Mouse (Mus musculus) ES-Bruce4 (cell line): Measurements from ENCODE around the gene Fgr. TPM values are rescaled to one million over a fixed set of nuclear protein-coding genes. Genes with fewer than 3 reads are reported as not detected.

ENCODE experiments used
- H3K27ac ChIP-seq: 2 replicates; pipeline ENCODE4 v1.5.1; 2012; ENCODE audit warnings: low read length, inconsistent platforms; ENCODE audit not compliant: insufficient read depth
- H3K27me3 ChIP-seq: 2 replicates; pipeline ENCODE4 v1.6.1; 2012; ENCODE audit warnings: mild to moderate bottlenecking, low read length, inconsistent platforms; ENCODE audit not compliant: control insufficient read depth, poor library complexity, insufficient read depth, severe bottlenecking
- H3K36me3 ChIP-seq: 2 replicates; pipeline ENCODE4 v1.6.1; 2012; ENCODE audit warnings: inconsistent platforms, mild to moderate bottlenecking, low read length, moderate library complexity; ENCODE audit not compliant: control insufficient read depth, poor library complexity, insufficient read depth, severe bottlenecking
- H3K4me1 ChIP-seq: one replicate; pipeline ENCODE4 v1.8.1; 2011; ENCODE audit warnings: low read length; ENCODE audit not compliant: control insufficient read depth, insufficient read depth
- H3K4me3 ChIP-seq: 2 replicates; pipeline ENCODE4 v1.5.1; 2011; ENCODE audit warnings: low read depth, mild to moderate bottlenecking, low read length
- H3K9ac ChIP-seq: 2 replicates; pipeline ENCODE4 v1.6.1; 2012; ENCODE audit warnings: low read depth, mild to moderate bottlenecking, inconsistent platforms; ENCODE audit not compliant: poor library complexity, severe bottlenecking
- H3K9me3 ChIP-seq: replicated peaks from 2 replicates; pipeline ENCODE4 v1.6.1; 2012; ENCODE audit warnings: mild to moderate bottlenecking, low read length, inconsistent platforms; ENCODE audit not compliant: control insufficient read depth, poor library complexity, insufficient read depth, severe bottlenecking
- CTCF ChIP-seq: IDR thresholded peaks from one replicate; pipeline ENCODE4 v1.8.1; 2011; ENCODE audit warnings: low read depth, low read length
- EP300 ChIP-seq: IDR thresholded peaks from 2 replicates; pipeline ENCODE4 v1.6.1; 2011; ENCODE audit warnings: low read depth, low read length; ENCODE audit not compliant: insufficient read depth
- POLR2A ChIP-seq: IDR thresholded peaks from one replicate; pipeline ENCODE4 v1.8.1; 2011; ENCODE audit warnings: low read length; ENCODE audit not compliant: insufficient read depth
- polyA plus RNA-seq: library from polyadenylated mRNA; stranded (reverse); fragments of >200 nt; gene quantifications from 2 replicates; pipeline ENCODE4 v1.2.4, GENCODE M21; 2011; ENCODE audit warnings: low read depth; ENCODE audit not compliant: missing spikeins, insufficient read depth, insufficient read length

Fgr gene
- polyA plus RNA-seq, 1 experiment: 0.70 TPM

GRCm38 (mm10) chr4:132962628-132963027 lies 11.3 kb upstream of the Fgr start:
- H3K4me3 ChIP-seq: no peak overlapping the region
- H3K9ac ChIP-seq: no peak overlapping the region
- no peaks in the 10 kb centered on the region for H3K27me3 ChIP-seq
- H3K27ac ChIP-seq: no peak overlapping the region
- peaks cover 15% of the 10 kb centered on the region for H3K4me1 ChIP-seq
- no peaks in the 10 kb centered on the region for H3K9me3 ChIP-seq
- H3K36me3 ChIP-seq: no peaks in the 10 kb centered on the region
- TF ChIP-seq EP300 (no peak), CTCF (no peak), POLR2A (no peak)

DNA sequence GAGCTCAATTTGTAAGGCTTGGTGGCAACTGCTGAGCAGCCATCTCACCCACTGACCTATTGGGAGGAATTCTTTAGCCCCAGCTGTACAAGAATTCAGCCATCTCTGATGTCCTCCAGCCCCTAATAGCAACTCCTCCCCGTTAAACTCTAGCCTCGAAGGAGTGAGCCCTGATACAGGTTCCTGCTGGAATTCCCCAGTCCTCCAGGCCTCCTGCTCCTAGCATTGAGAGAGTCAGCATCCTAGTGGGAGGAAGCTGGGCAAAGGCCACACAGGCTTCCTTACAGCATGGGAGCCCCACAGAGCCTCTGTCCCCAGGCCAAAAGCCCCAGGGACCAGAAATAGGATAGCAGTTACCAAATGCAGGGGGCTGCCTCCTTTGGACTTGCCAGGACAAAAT lies 10.5 kb upstream of the Fgr start:
- Histone ChIP-seq H3K27ac (no peak overlapping the region), H3K27me3 (no peaks in the 10 kb centered on the region), H3K4me3 (no peak overlapping the region), H3K9me3 (no peaks in the 10 kb centered on the region), H3K4me1 (peaks cover 15% of the 10 kb centered on the region), H3K9ac (no peak overlapping the region), H3K36me3 (no peaks in the 10 kb centered on the region)
- TF ChIP-seq EP300 (no peak), CTCF (no peak), POLR2A (no peak)

DNA sequence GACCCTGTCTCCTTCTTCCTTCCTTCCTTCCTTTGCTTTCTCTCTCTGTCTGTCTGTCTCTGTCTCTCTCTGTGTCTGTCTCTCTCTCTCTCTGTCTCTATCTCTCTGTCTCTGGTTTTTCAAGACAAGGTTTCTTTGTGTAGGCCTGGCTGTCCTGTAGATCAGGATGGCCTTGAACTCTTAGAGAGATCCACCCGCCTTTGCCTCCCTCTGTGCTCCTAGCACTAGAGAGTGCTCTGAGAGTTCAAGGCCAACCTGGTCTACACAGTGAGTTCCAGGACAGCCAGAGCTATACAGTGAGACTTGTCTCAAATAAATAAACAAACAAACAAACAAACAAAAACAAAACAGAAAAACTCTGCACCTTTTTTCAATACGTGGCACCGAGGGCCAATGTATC lies 9.8 kb upstream of the Fgr start:
- H3K9ac ChIP-seq: no peak overlapping the region
- no peak overlapping the region for H3K27ac ChIP-seq
- H3K9me3 ChIP-seq: no peaks in the 10 kb centered on the region
- H3K4me1 ChIP-seq: peaks cover 15% of the 10 kb centered on the region
- TF ChIP-seq EP300 (no peak), POLR2A (no peak), CTCF (no peak)
- no peaks in the 10 kb centered on the region for H3K36me3 ChIP-seq
- H3K27me3 ChIP-seq: no peaks in the 10 kb centered on the region
- H3K4me3 ChIP-seq: no peak overlapping the region

DNA sequence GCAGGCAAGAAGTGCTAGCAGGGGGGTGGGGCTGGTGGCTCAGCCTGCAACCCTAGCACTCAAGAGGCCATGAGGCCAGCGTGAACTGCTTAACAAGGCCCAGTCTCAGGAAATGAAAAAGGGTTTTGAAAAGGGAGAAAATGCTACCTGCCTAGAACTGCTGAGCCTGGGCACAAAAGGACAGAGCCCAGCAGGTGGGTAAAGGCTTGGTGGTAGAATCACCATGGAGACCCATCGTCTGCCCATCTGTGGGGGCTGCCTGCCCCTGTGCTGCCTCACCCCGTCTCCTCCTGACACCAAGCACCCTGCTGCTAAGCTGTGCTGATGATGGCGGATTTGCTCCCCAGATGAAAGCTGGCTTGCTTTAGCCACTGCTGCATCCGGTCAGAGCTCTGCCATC lies 9.4 kb upstream of the Fgr start:
- no peak overlapping the region for H3K4me3 ChIP-seq
- no peaks in the 10 kb centered on the region for H3K36me3 ChIP-seq
- no peaks in the 10 kb centered on the region for H3K27me3 ChIP-seq
- no peaks in the 10 kb centered on the region for H3K9me3 ChIP-seq
- no peak overlapping the region for H3K9ac ChIP-seq
- H3K4me1 ChIP-seq: peaks cover 15% of the 10 kb centered on the region
- no peak for TF ChIP-seq EP300
- no peak for TF ChIP-seq CTCF
- TF ChIP-seq POLR2A: no peak
- no peak overlapping the region for H3K27ac ChIP-seq

GRCm38 (mm10) chr4:132968105-132968938 lies 5.6 kb upstream of the Fgr start:
- Histone ChIP-seq H3K36me3 (no peaks in the 10 kb centered on the region), H3K27me3 (no peaks in the 10 kb centered on the region), H3K4me1 (peaks cover 19% of the 10 kb centered on the region), H3K27ac (peak overlapping the region; percentile 56), H3K9ac (peak overlapping the region; percentile 18; the same call in 1 of the 2 replicates), H3K9me3 (no peaks in the 10 kb centered on the region), H3K4me3 (no peak overlapping the region)
- no peak for TF ChIP-seq CTCF
- no peak for TF ChIP-seq EP300
- TF ChIP-seq POLR2A: no peak

- Histone ChIP-seq H3K36me3 (no peaks in the 10 kb centered on the region), H3K9ac (no peak overlapping the region), H3K4me1 (peaks cover 19% of the 10 kb centered on the region), H3K4me3 (no peak overlapping the region), H3K9me3 (no peaks in the 10 kb centered on the region), H3K27me3 (no peaks in the 10 kb centered on the region), H3K27ac (no peak overlapping the region)
- no peak for TF ChIP-seq CTCF
- TF ChIP-seq EP300: no peak
- TF ChIP-seq POLR2A: no peak
Measured at GRCm38 (mm10) chr4:132971601-132972000, 2.3 kb upstream of the Fgr start.
